ENCODE assay signal across 8 mouse cellular contexts in the genomic region with DNA sequence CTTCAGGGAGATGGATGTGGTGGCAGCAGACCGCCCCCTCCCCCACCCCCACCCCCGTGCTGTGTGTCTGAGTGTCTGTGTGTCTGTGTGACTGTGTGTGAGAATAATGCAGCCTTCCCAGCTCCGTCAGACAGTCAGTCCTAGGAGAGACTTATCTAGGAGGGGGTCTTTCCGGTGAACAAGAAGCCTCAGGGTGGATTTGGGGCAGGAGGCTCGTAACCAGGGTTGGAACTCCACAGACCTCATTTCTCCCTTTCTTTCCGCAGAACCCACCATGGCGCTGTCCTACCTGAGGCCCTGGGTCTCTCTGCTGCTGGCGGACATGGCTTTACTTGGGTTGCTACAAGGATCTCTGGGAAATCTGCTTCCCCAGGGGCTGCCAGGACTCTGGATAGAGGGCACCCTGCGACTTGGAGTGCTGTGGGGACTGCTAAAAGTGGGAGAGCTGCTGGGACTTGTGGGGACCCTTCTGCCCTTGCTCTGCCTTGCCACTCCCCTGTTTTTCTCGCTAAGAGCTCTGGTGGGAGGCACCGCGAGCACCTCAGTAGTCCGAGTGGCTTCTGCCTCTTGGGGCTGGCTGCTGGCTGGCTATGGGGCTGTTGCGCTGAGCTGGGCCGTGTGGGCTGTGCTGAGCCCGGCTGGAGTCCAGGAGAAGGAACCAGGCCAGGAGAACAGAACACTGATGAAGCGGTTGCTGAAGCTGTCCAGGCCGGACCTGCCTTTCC. TPM values are rescaled to one million over a fixed set of nuclear protein-coding genes. Genes with fewer than 3 reads are reported as not detected.
DNase-seq lines count a peak whose midpoint lies in the region; ATAC-seq and TF ChIP-seq lines count a peak whose summit lies in the region.

No protein-coding gene starts in this region.

- H3K27me3 ChIP-seq in E14TG2a.4 (ENCODE audit: insufficient read depth, low read length): peaks cover 65% of the 10 kb centered on the region
- peaks cover 4% of the 10 kb centered on the region; the same call in 1 of the 2 replicates for H3K27me3 ChIP-seq in erythroblast, embryonic 14.5 days (ENCODE audit: control insufficient read depth)
- H3K27me3 ChIP-seq in liver, embryonic 13.5 days: 0 out of 2 replicates have a peak, but pooled peaks cover 7% of the 10 kb centered on the region
- peaks cover 60% of the 10 kb centered on the region for H3K27me3 ChIP-seq in neural tube, embryonic 15.5 days (replicated peaks)

- 0 out of 2 replicates have a peak, but pooled peaks cover 6% of the 10 kb centered on the region for H3K9me3 ChIP-seq in E14TG2a.4 (ENCODE audit: low read length)
- 0 out of 2 replicates have a peak, but pooled peaks cover 2% of the 10 kb centered on the region for H3K9me3 ChIP-seq in erythroblast, embryonic 14.5 days (ENCODE audit: control insufficient read depth, low read length)
- 0 out of 2 replicates have a peak, but pooled peaks cover 4% of the 10 kb centered on the region for H3K9me3 ChIP-seq in liver, embryonic 13.5 days (replicated peaks)
- no peaks in the 10 kb centered on the region for H3K9me3 ChIP-seq in neural tube, embryonic 15.5 days (replicated peaks)

- intact Hi-C loops in heart, postnatal 14 days (cut with DNase I): loop anchor here (2.0 kb wide), 1 partner anchor 18 kb away; a partner anchor contains a TSS

- H3K36me3 ChIP-seq in E14TG2a.4 (ENCODE audit: insufficient read depth, low read length): no peaks in the 10 kb centered on the region
- no peaks in the 10 kb centered on the region for H3K36me3 ChIP-seq in erythroblast, embryonic 14.5 days (ENCODE audit: control insufficient read depth)
- H3K36me3 ChIP-seq in liver, embryonic 13.5 days: no peaks in the 10 kb centered on the region
- no peaks in the 10 kb centered on the region for H3K36me3 ChIP-seq in neural tube, embryonic 15.5 days

- H3K4me2 ChIP-seq in liver, embryonic 13.5 days: peak overlapping the region; percentile 88
- H3K4me2 ChIP-seq in neural tube, embryonic 15.5 days: peak overlapping the region; percentile 81

- H3K4me3 ChIP-seq in E14TG2a.4 (replicated peaks; ENCODE audit: low read length): peak overlapping the region; percentile 79
- H3K4me3 ChIP-seq in erythroblast, embryonic 14.5 days (replicated peaks): peak overlapping the region; percentile 99
- H3K4me3 ChIP-seq in liver, embryonic 13.5 days (replicated peaks): peak overlapping the region; percentile 85
- H3K4me3 ChIP-seq in neural tube, embryonic 15.5 days (replicated peaks): peak overlapping the region; percentile 59

- H3K27ac ChIP-seq in liver, embryonic 13.5 days: peak overlapping the region; percentile 65; the same call in 1 of the 2 replicates
- H3K27ac ChIP-seq in neural tube, embryonic 15.5 days (replicated peaks): no peak overlapping the region

- H3K9ac ChIP-seq in liver, embryonic 13.5 days: peak overlapping the region; percentile 83
- H3K9ac ChIP-seq in neural tube, embryonic 15.5 days (replicated peaks): peak overlapping the region; percentile 51; the same call in 1 of the 2 replicates

- no peak for TF ChIP-seq CTCF in E14TG2a.4 (conservative IDR thresholded peaks at IDR 0.05; ENCODE audit: low read length)

- WGBS in liver, embryonic 13.5 days (ENCODE audit: insufficient replicate concordance): 20% methylated on average over 18 of the region's 18 CpGs
- 21% methylated on average over 18 of the region's 18 CpGs for WGBS in neural tube, embryonic 15.5 days

- DNase-seq in adrenal gland, adult (ENCODE audit: inconsistent age in 2 of 2, low spot score in 1 of 2): peak; percentile 30 to 74
- no peak for DNase-seq in adrenal gland, postnatal 4 days (ENCODE audit: low spot score in 2 of 2)
- peak; percentile 58 to 62 for DNase-seq in heart, postnatal 14 days
- DNase-seq in liver, embryonic 13.5 days: no peak
- no peak for DNase-seq in layer of hippocampus, postnatal 25 days (ENCODE audit: extremely low spot score in 1 of 2, low spot score in 1 of 2)

- peaks cover 22% of the 10 kb centered on the region for H3K4me1 ChIP-seq in E14TG2a.4 (replicated peaks; ENCODE audit: low read depth, low read length)
- peaks cover 28% of the 10 kb centered on the region for H3K4me1 ChIP-seq in erythroblast, embryonic 14.5 days (ENCODE audit: control insufficient read depth)
- peaks cover 24% of the 10 kb centered on the region for H3K4me1 ChIP-seq in liver, embryonic 13.5 days (replicated peaks)
- H3K4me1 ChIP-seq in neural tube, embryonic 15.5 days: peaks cover 13% of the 10 kb centered on the region

- ATAC-seq in liver, embryonic 13.5 days (ENCODE audit: low read depth): peak; percentile 39
- no peak; the same call in 1 of the 2 replicates for ATAC-seq in neural tube, embryonic 15.5 days (ENCODE audit: low FRiP score)

RNA-seq across cellular contexts. Expression of a gene that starts 1.9 kb away (rescaled TPM):
- 10 to 100 TPM; 32.9 to 33.2 TPM for total RNA-seq in adrenal gland, postnatal 4 days (2021)
- 0.83 and 1.0 TPM in 2 replicates for polyA plus RNA-seq in erythroblast, embryonic 14.5 days (2012)
- 10 to 100 TPM; 18.9 to 20.7 TPM for total RNA-seq in heart, postnatal 14 days (2021)
- 5.7 and 6.1 TPM in 2 replicates for polyA plus RNA-seq in liver, embryonic 13.5 days (2015; fragmentation: Nextera tagmentation; extraction: Ambion mirVana)
- polyA plus RNA-seq in neural tube, embryonic 15.5 days (2015; fragmentation: Nextera tagmentation; extraction: Ambion mirVana): 1.9 and 15.0 TPM in 2 replicates
- 1 to 10 TPM; 7.0 to 8.9 TPM for total RNA-seq in layer of hippocampus, postnatal 25 days (2021)

RNA-seq across cellular contexts. Expression of a gene that starts 7.7 kb away (rescaled TPM):
- total RNA-seq in adrenal gland, postnatal 4 days (2021): 10 to 100 TPM; 25.0 to 27.4 TPM
- 0.24 and 0.28 TPM in 2 replicates for polyA plus RNA-seq in erythroblast, embryonic 14.5 days (2012)
- total RNA-seq in heart, postnatal 14 days (2021): 10 to 100 TPM in 1 of 2 experiments, 1 to 10 TPM in 1; 8.9 to 13.0 TPM
- 15.3 and 18.0 TPM in 2 replicates for polyA plus RNA-seq in liver, embryonic 13.5 days (2015; fragmentation: Nextera tagmentation; extraction: Ambion mirVana)
- 3.8 and 80.4 TPM in 2 replicates for polyA plus RNA-seq in neural tube, embryonic 15.5 days (2015; fragmentation: Nextera tagmentation; extraction: Ambion mirVana)
- 1 to 10 TPM; 2.2 to 3.3 TPM for total RNA-seq in layer of hippocampus, postnatal 25 days (2021)

RNA-seq across cellular contexts. Expression of a gene that starts 17.6 kb away (rescaled TPM):
- total RNA-seq in adrenal gland, postnatal 4 days (2021): 10 to 100 TPM; 12.6 to 15.0 TPM
- polyA plus RNA-seq in erythroblast, embryonic 14.5 days (2012): 0.05 and 0.10 TPM in 2 replicates
- 1 to 10 TPM; 6.5 to 7.2 TPM for total RNA-seq in heart, postnatal 14 days (2021)
- polyA plus RNA-seq in liver, embryonic 13.5 days (2015; fragmentation: Nextera tagmentation; extraction: Ambion mirVana): 6.6 and 7.7 TPM in 2 replicates
- 2.1 and 35.0 TPM in 2 replicates for polyA plus RNA-seq in neural tube, embryonic 15.5 days (2015; fragmentation: Nextera tagmentation; extraction: Ambion mirVana)
- 1 to 10 TPM; 1.6 to 1.7 TPM for total RNA-seq in layer of hippocampus, postnatal 25 days (2021)

RNA-seq across cellular contexts. Expression of a gene that starts 17.8 kb away (rescaled TPM):
- 10 to 100 TPM; 20.8 to 22.1 TPM for total RNA-seq in adrenal gland, postnatal 4 days (2021)
- polyA plus RNA-seq in erythroblast, embryonic 14.5 days (2012): 0.05 and 0.06 TPM in 2 replicates
- total RNA-seq in heart, postnatal 14 days (2021): 1 to 10 TPM; 5.4 to 5.5 TPM
- polyA plus RNA-seq in liver, embryonic 13.5 days (2015; fragmentation: Nextera tagmentation; extraction: Ambion mirVana): 2.4 and 3.2 TPM in 2 replicates
- 3.5 and 12.0 TPM in 2 replicates for polyA plus RNA-seq in neural tube, embryonic 15.5 days (2015; fragmentation: Nextera tagmentation; extraction: Ambion mirVana)
- total RNA-seq in layer of hippocampus, postnatal 25 days (2021): 1 to 10 TPM; 3.0 to 3.4 TPM

RNA-seq across cellular contexts. Expression of a gene that starts 33.5 kb away (rescaled TPM):
- total RNA-seq in adrenal gland, postnatal 4 days (2021): under 1 TPM; 0.28 to 0.65 TPM
- polyA plus RNA-seq in erythroblast, embryonic 14.5 days (2012): not detected in 2 replicates
- under 1 TPM; 0.88 TPM for total RNA-seq in heart, postnatal 14 days (2021)
- polyA plus RNA-seq in liver, embryonic 13.5 days (2015; fragmentation: Nextera tagmentation; extraction: Ambion mirVana): 0.08 TPM in 1 of 2 replicates, not detected in the other
- 0.08 and 0.26 TPM in 2 replicates for polyA plus RNA-seq in neural tube, embryonic 15.5 days (2015; fragmentation: Nextera tagmentation; extraction: Ambion mirVana)
- total RNA-seq in layer of hippocampus, postnatal 25 days (2021): under 1 TPM; 0.25 to 0.47 TPM

Comparison
In these comparisons a context has a peak if more than half of its experiments do, and no peak if none do; other contexts are left out.
1. DNase-seq: peak in adrenal gland, adult (2 of 2) and heart, postnatal 14 days (2 of 2); none in adrenal gland, postnatal 4 days (0 of 2), liver, embryonic 13.5 days (single experiment) and layer of hippocampus, postnatal 25 days (0 of 2).
2. Peak in every context shown above with its lines, with median percentiles within 50 percentile points of each other: H3K4me3 ChIP-seq.